ENCODE assay signal across 22 mouse cellular contexts in genomic region chr10:97250167-97250566, GRCm38 (mm10).
DNase-seq lines count a peak whose midpoint lies in the region; ATAC-seq and TF ChIP-seq lines count a peak whose summit lies in the region.
"Had no signal": no experiment of that assay in that cellular context is flagged by ENCODE, and none has a peak within 500 bp of the region (broad histone marks: within the 10 kb centered on the region; RNA-seq: fewer than 3 reads in every experiment).

No protein-coding gene starts in this region.

- no peak overlapping the region for H3K4me3 ChIP-seq in hindbrain, embryonic 13.5 days
- no peak overlapping the region for H3K4me3 ChIP-seq in hindbrain, postnatal 0 days (ENCODE audit: low read length)
- H3K4me3 ChIP-seq in midbrain, postnatal 0 days (ENCODE audit: low read depth, low read length): no peak overlapping the region
- H3K4me3 ChIP-seq in heart, adult 2 months: no peak overlapping the region
- H3K4me3 ChIP-seq: heart, embryonic 13.5 days; limb, embryonic 10.5 days had no signal

- no peak for TF ChIP-seq CTCF in hindbrain, postnatal 0 days (IDR thresholded peaks at IDR 0.05; ENCODE audit: low read depth)
- no peak for TF ChIP-seq CTCF in midbrain, postnatal 0 days (IDR thresholded peaks at IDR 0.05)
- no peak for TF ChIP-seq CTCF in heart, adult 2 months (IDR thresholded peaks at IDR 0.05)

- TF ChIP-seq POLR2A in heart, adult 2 months (IDR thresholded peaks at IDR 0.05; ENCODE audit: insufficient read depth, low read depth, low read length): no peak

- no peaks in the 10 kb centered on the region; the same call in 1 of the 2 replicates for H3K4me1 ChIP-seq in hindbrain, embryonic 13.5 days (replicated peaks)
- H3K4me1 ChIP-seq in hindbrain, postnatal 0 days (ENCODE audit: insufficient read depth, low read length): no peaks in the 10 kb centered on the region
- no peaks in the 10 kb centered on the region for H3K4me1 ChIP-seq in midbrain, postnatal 0 days (ENCODE audit: insufficient read depth, low read length)
- H3K4me1 ChIP-seq in heart, adult 2 months (ENCODE audit: control insufficient read depth, insufficient read depth, low read length): no peaks in the 10 kb centered on the region
- H3K4me1 ChIP-seq: heart, embryonic 13.5 days; limb, embryonic 10.5 days had no signal

- no peak overlapping the region for H3K27ac ChIP-seq in hindbrain, embryonic 13.5 days
- no peak overlapping the region for H3K27ac ChIP-seq in hindbrain, postnatal 0 days
- H3K27ac ChIP-seq in midbrain, postnatal 0 days (ENCODE audit: low read depth, low read length): no peak overlapping the region
- H3K27ac ChIP-seq in heart, adult 2 months: no peak overlapping the region
- H3K27ac ChIP-seq: heart, embryonic 13.5 days; kidney, postnatal 0 days; limb, embryonic 10.5 days; macrophage had no signal

- DNase-seq in frontal cortex, postnatal 25 days (ENCODE audit: low spot score in 2 of 2): no peak
- DNase-seq in hindbrain, postnatal 0 days (ENCODE audit: low spot score): no peak
- peak; percentile 31 for DNase-seq in midbrain, postnatal 0 days (ENCODE audit: low spot score)
- no peak for DNase-seq in layer of hippocampus, adult 9-11 months
- DNase-seq in heart, adult 2 months: no peak
- DNase-seq: adrenal gland, adult 2 months; cerebellum, adult 18-20 months; cerebellum, postnatal 36 days; gastrocnemius, postnatal 25 days; heart, adult 18-20 months; heart, postnatal 14 days; liver; right cerebral cortex, postnatal 4 days; thymus, postnatal 25 days had no signal

- WGBS in hindbrain, embryonic 13.5 days: 60% methylated on average over 2 of the region's 2 CpGs
- 42% methylated on average over 2 of the region's 2 CpGs for WGBS in hindbrain, postnatal 0 days
- 54% methylated on average over 2 of the region's 2 CpGs for WGBS in midbrain, postnatal 0 days
- WGBS in heart, adult 2 months: 95% methylated on average over 2 of the region's 2 CpGs

- TF ChIP-seq EP300 in heart, adult 2 months (IDR thresholded peaks at IDR 0.05; ENCODE audit: insufficient read depth, low read depth, low read length): no peak

- H3K4me2 ChIP-seq in hindbrain, embryonic 13.5 days: no peak overlapping the region
- H3K4me2 ChIP-seq in hindbrain, postnatal 0 days (ENCODE audit: low read depth, low read length): no peak overlapping the region
- H3K4me2 ChIP-seq in midbrain, postnatal 0 days (ENCODE audit: low read depth, low read length, poor library complexity, severe bottlenecking): no peak overlapping the region
- H3K4me2 ChIP-seq: heart, embryonic 13.5 days had no signal

- no peak overlapping the region for H3K9ac ChIP-seq in hindbrain, embryonic 13.5 days
- no peak overlapping the region for H3K9ac ChIP-seq in hindbrain, postnatal 0 days (replicated peaks; ENCODE audit: low read length)
- H3K9ac ChIP-seq in midbrain, postnatal 0 days (replicated peaks; ENCODE audit: low read length, poor library complexity, severe bottlenecking): no peak overlapping the region
- no peak overlapping the region for H3K9ac ChIP-seq in heart, adult 2 months (ENCODE audit: low read depth, low read length)
- H3K9ac ChIP-seq: heart, embryonic 13.5 days had no signal

- H3K27me3 ChIP-seq in hindbrain, embryonic 13.5 days: no peaks in the 10 kb centered on the region
- H3K27me3 ChIP-seq in hindbrain, postnatal 0 days (ENCODE audit: insufficient read depth, low read length): no peaks in the 10 kb centered on the region
- no peaks in the 10 kb centered on the region for H3K27me3 ChIP-seq in midbrain, postnatal 0 days (ENCODE audit: insufficient read depth, low read length)
- no peaks in the 10 kb centered on the region for H3K27me3 ChIP-seq in heart, adult 2 months (ENCODE audit: control insufficient read depth, insufficient read depth, low read length)
- H3K27me3 ChIP-seq: heart, embryonic 13.5 days had no signal

- H3K36me3 ChIP-seq in hindbrain, embryonic 13.5 days: no peaks in the 10 kb centered on the region
- H3K36me3 ChIP-seq in hindbrain, postnatal 0 days (ENCODE audit: insufficient read depth, low read length): no peaks in the 10 kb centered on the region
- no peaks in the 10 kb centered on the region for H3K36me3 ChIP-seq in midbrain, postnatal 0 days (ENCODE audit: insufficient read depth, low read length)
- H3K36me3 ChIP-seq in heart, adult 2 months (ENCODE audit: control insufficient read depth, insufficient read depth, low read length): no peaks in the 10 kb centered on the region
- H3K36me3 ChIP-seq: heart, embryonic 13.5 days; limb, embryonic 10.5 days had no signal

- ATAC-seq in frontal cortex, adult (ENCODE audit: low TSS enrichment): peak; percentile 59; the same call in 1 of the 2 replicates
- peak; percentile 39; the same call in 1 of the 2 replicates for ATAC-seq in hindbrain, embryonic 13.5 days (ENCODE audit: low FRiP score)
- peak; percentile 68 for ATAC-seq in hindbrain, postnatal 0 days
- peak; percentile 38; the same call in 1 of the 2 replicates for ATAC-seq in midbrain, postnatal 0 days (ENCODE audit: low FRiP score)
- ATAC-seq: intestine, postnatal 0 days; lung, postnatal 0 days had no signal

- H3K9me3 ChIP-seq in hindbrain, embryonic 13.5 days: no peaks in the 10 kb centered on the region
- no peaks in the 10 kb centered on the region for H3K9me3 ChIP-seq in hindbrain, postnatal 0 days (ENCODE audit: low read length)
- no peaks in the 10 kb centered on the region for H3K9me3 ChIP-seq in midbrain, postnatal 0 days (ENCODE audit: low read length)
- H3K9me3 ChIP-seq: heart, embryonic 13.5 days; limb, embryonic 10.5 days had no signal

- intact Hi-C loops in heart, adult 2 months (cut with DNase I): no loop called here

- no peaks in the 10 kb centered on the region for H3K79me2 ChIP-seq in heart, adult 2 months (replicated peaks; ENCODE audit: control insufficient read depth, insufficient read depth, low read length)
